Mouse (Mus musculus) MEL (cell line): ENCODE measurements around the gene Otud1. TPM values are rescaled to one million over a fixed set of nuclear protein-coding genes. Genes with fewer than 3 reads are reported as not detected.

ENCODE experiments used
- DNase-seq: peaks from one replicate; pipeline ENCODE4 v3.0.0; 2011; ENCODE audit warnings: low read depth, low spot score
- H3K27ac ChIP-seq: 2 replicates; pipeline ENCODE4 v1.5.1; 2012; ENCODE audit warnings: low read depth, mild to moderate bottlenecking, control low read depth, low read length, moderate library complexity; ENCODE audit not compliant: control insufficient read depth
- H3K27me3 ChIP-seq, 2 experiments: fragments of 150-350 bp in 1 of 2; sonication (generic) in 1 of 2; 2 replicates each; pipeline ENCODE4 v1.6.1; 2012; ENCODE audit warnings: low read length in 2 of 2, mild to moderate bottlenecking in 2 of 2, improper control_type of control experiment in 1 of 2, moderate library complexity in 1 of 2; ENCODE audit not compliant: insufficient read depth in 2 of 2, control insufficient read depth in 1 of 2
- H3K36me3 ChIP-seq, 2 experiments: 2 replicates each; pipeline ENCODE4 v1.6.1; 2012 to 2014; ENCODE audit warnings: low read length in 2 of 2, improper control_type of control experiment in 1 of 2, inconsistent platforms in 1 of 2, mild to moderate bottlenecking in 1 of 2; ENCODE audit not compliant: insufficient read depth in 2 of 2, control insufficient read depth in 1 of 2
- H3K4me1 ChIP-seq, 2 experiments: fragments of 150-350 bp in 1 of 2; sonication (generic) in 1 of 2; 2 replicates each; pipeline ENCODE4 v1.6.1; 2012; ENCODE audit warnings: low read length in 2 of 2, improper control_type of control experiment in 1 of 2, mild to moderate bottlenecking in 1 of 2; ENCODE audit not compliant: insufficient read depth in 2 of 2, control insufficient read depth in 1 of 2
- H3K4me3 ChIP-seq, 2 experiments: fragments of 150-350 bp in 1 of 2; sonication (generic) in 1 of 2; 2 replicates each; pipeline ENCODE4 v1.5.1; 2012; ENCODE audit warnings: low read depth in 2 of 2, low read length in 2 of 2, mild to moderate bottlenecking in 2 of 2, moderate library complexity in 2 of 2, control low read depth in 1 of 2, improper control_type of control experiment in 1 of 2; ENCODE audit not compliant: control insufficient read depth in 1 of 2, insufficient read depth in 1 of 2
- H3K79me2 ChIP-seq: 2 replicates; pipeline ENCODE4 v1.6.1; 2012; ENCODE audit warnings: mild to moderate bottlenecking, low read length, moderate library complexity; ENCODE audit not compliant: control insufficient read depth, poor library complexity, insufficient read depth
- H3K9ac ChIP-seq: 2 replicates; pipeline ENCODE4 v1.6.1; 2012; ENCODE audit warnings: low read depth, mild to moderate bottlenecking, control low read depth, low read length, moderate library complexity; ENCODE audit not compliant: control insufficient read depth, poor library complexity, severe bottlenecking
- H3K9me3 ChIP-seq: fragments of 150-350 bp; sonication (generic); replicated peaks from 2 replicates; pipeline ENCODE4 v1.6.1; 2012; ENCODE audit warnings: mild to moderate bottlenecking, low read length, improper control_type of control experiment, moderate library complexity; ENCODE audit not compliant: insufficient read depth
- BHLHE40 ChIP-seq: IDR thresholded peaks from 2 replicates; pipeline ENCODE4 v1.6.1; 2012; ENCODE audit warnings: low read depth, mild to moderate bottlenecking, inconsistent platforms, low read length, improper control_type of control experiment, borderline replicate concordance
- CTCF ChIP-seq, 3 experiments: IDR thresholded peaks in 2 of 3; conservative IDR thresholded peaks in 1 of 3; 2 replicates each; pipeline ENCODE4 v1.5.1; 2011 to 2012; ENCODE audit warnings: low read length in 3 of 3, low read depth in 2 of 3, mild to moderate bottlenecking in 2 of 3, improper control_type of control experiment in 1 of 3, inconsistent platforms in 1 of 3, mixed read lengths in 1 of 3, moderate library complexity in 1 of 3; ENCODE audit not compliant: control insufficient read depth in 1 of 3, insufficient read depth in 1 of 3, poor library complexity in 1 of 3, severe bottlenecking in 1 of 3
- E2F4 ChIP-seq: IDR thresholded peaks from 2 replicates; pipeline ENCODE4 v1.6.1; 2011; ENCODE audit warnings: low read depth, low read length, improper control_type of control experiment, borderline replicate concordance
- EP300 ChIP-seq, 2 experiments: IDR thresholded peaks; 2 replicates each; pipeline ENCODE4 v1.6.1; 2011; ENCODE audit warnings: improper control_type of control experiment in 2 of 2, low read length in 2 of 2, low read depth in 1 of 2, mild to moderate bottlenecking in 1 of 2
- ETS1 ChIP-seq: IDR thresholded peaks from 2 replicates; pipeline ENCODE4 v1.6.1; 2012; ENCODE audit warnings: low read depth, mild to moderate bottlenecking, inconsistent platforms, low read length, improper control_type of control experiment, moderate library complexity
- JUND ChIP-seq: IDR thresholded peaks from 2 replicates; pipeline ENCODE4 v1.6.1; 2011; ENCODE audit warnings: low read depth, mild to moderate bottlenecking, improper control_type of control experiment, low read length
- MAX ChIP-seq: IDR thresholded peaks from 2 replicates; pipeline ENCODE4 v1.6.1; 2011; ENCODE audit warnings: low read length, improper control_type of control experiment
- MAZ ChIP-seq: IDR thresholded peaks from 2 replicates; pipeline ENCODE4 v1.6.1; 2012; ENCODE audit warnings: low read depth, mild to moderate bottlenecking, inconsistent platforms, low read length, improper control_type of control experiment
- MEF2A ChIP-seq: IDR thresholded peaks from 2 replicates; pipeline ENCODE4 v1.6.1; 2014; ENCODE audit warnings: low read depth, mild to moderate bottlenecking, inconsistent platforms, low read length, improper control_type of control experiment; ENCODE audit not compliant: poor library complexity, insufficient replicate concordance, severe bottlenecking; ENCODE audit errors: extremely low read depth
- NRF1 ChIP-seq: IDR thresholded peaks from 2 replicates; pipeline ENCODE4 v1.6.1; 2014; ENCODE audit warnings: low read depth, mild to moderate bottlenecking, inconsistent platforms, low read length, improper control_type of control experiment, moderate library complexity; ENCODE audit not compliant: poor library complexity, insufficient read depth, severe bottlenecking
- RAD21 ChIP-seq: IDR thresholded peaks from 2 replicates; pipeline ENCODE4 v1.6.1; 2011; ENCODE audit warnings: mild to moderate bottlenecking, low read depth, low read length, improper control_type of control experiment
- SMC3 ChIP-seq: IDR thresholded peaks from 2 replicates; pipeline ENCODE4 v1.6.1; 2011; ENCODE audit warnings: low read depth, low read length, improper control_type of control experiment
- TCF12 ChIP-seq: IDR thresholded peaks from 2 replicates; pipeline ENCODE4 v1.6.1; 2014; ENCODE audit warnings: low read depth, mild to moderate bottlenecking, inconsistent platforms, low read length, improper control_type of control experiment, moderate library complexity
- USF1 ChIP-seq: IDR thresholded peaks from 2 replicates; pipeline ENCODE4 v1.6.1; 2014; ENCODE audit warnings: low read depth, mild to moderate bottlenecking, inconsistent platforms, low read length, improper control_type of control experiment, moderate library complexity
- ZC3H11A ChIP-seq: IDR thresholded peaks from 2 replicates; pipeline ENCODE4 v1.6.1; 2012; ENCODE audit warnings: low read depth, mild to moderate bottlenecking, inconsistent platforms, low read length, improper control_type of control experiment
- ZNF384 ChIP-seq: IDR thresholded peaks from 2 replicates; pipeline ENCODE4 v1.6.1; 2012; ENCODE audit warnings: low read depth, mild to moderate bottlenecking, inconsistent platforms, low read length, improper control_type of control experiment
- polyA plus RNA-seq, 2 experiments: library from polyadenylated mRNA; stranded (reverse) in 1 of 2; unstranded in 1 of 2; fragments of >175 nt in 1 of 2; fragments of >200 nt in 1 of 2; gene quantifications; 2 replicates each; pipeline versions ENCODE4 v1.2.1 to v1.2.4; 2012; ENCODE audit warnings: low replicate concordance in 2 of 2, low read depth in 1 of 2; ENCODE audit not compliant: insufficient read length in 2 of 2, insufficient read depth in 1 of 2, missing spikeins in 1 of 2
- total RNA-seq: library from RNA; depleted of rRNA; stranded (reverse); fragments of 300-350 nt; gene quantifications from 2 replicates; pipeline ENCODE4 v1.2.3, GENCODE M21; 2012

Otud1 gene
- total and polyA plus RNA-seq, 3 experiments: 0.27 to 0.45 TPM; not detected in 1

GRCm38 (mm10) chr2:19670851-19671688 is 13.5 kb downstream of the Otud1 start:
- H3K27ac ChIP-seq: no peak overlapping the region
- no peak for TF ChIP-seq MAX
- peak; percentile 56; the same call in 1 of the 2 replicates for TF ChIP-seq NRF1
- peak; percentile 57; the same call in 1 of the 2 replicates for TF ChIP-seq TCF12
- TF ChIP-seq EP300 (IDR thresholded peaks at IDR 0.05; ENCODE audit: low read depth in 1 of 2, low read length in 2 of 2): peak in 1 of 2 experiments; percentile 47; a peak in 1 of 4 replicates
- TF ChIP-seq MAZ: no peak
- peak; percentile 86 for TF ChIP-seq ZNF384
- no peak for TF ChIP-seq ETS1
- peak; percentile 73; the same call in 1 of the 2 replicates for TF ChIP-seq MEF2A
- TF ChIP-seq BHLHE40: peak; percentile 27; the same call in 1 of the 2 replicates
- peak; percentile 70 for TF ChIP-seq USF1
- no peak for TF ChIP-seq JUND
- no peaks in the 10 kb centered on the region for H3K36me3 ChIP-seq
- H3K4me1 ChIP-seq: no peaks in the 10 kb centered on the region
- DNase-seq: peak; percentile 24
- H3K9ac ChIP-seq: no peak overlapping the region
- no peaks in the 10 kb centered on the region for H3K79me2 ChIP-seq
- no peaks in the 10 kb centered on the region for H3K27me3 ChIP-seq
- H3K9me3 ChIP-seq: no peaks in the 10 kb centered on the region
- peak overlapping the region; percentile 39 to 64 for H3K4me3 ChIP-seq

GRCm38 (mm10) chr2:19682997-19683396 is 25.4 kb downstream of the Otud1 start:
- H3K4me3 ChIP-seq: no peak overlapping the region
- no peaks in the 10 kb centered on the region for H3K36me3 ChIP-seq
- peak; percentile 41 for DNase-seq
- TF ChIP-seq RAD21: peak; percentile 54
- TF ChIP-seq E2F4: no peak
- TF ChIP-seq USF1: no peak
- TF ChIP-seq SMC3: peak; percentile 82
- TF ChIP-seq ZC3H11A: peak; percentile 54
- TF ChIP-seq CTCF (IDR thresholded peaks at IDR 0.05 in 2 of 3, conservative IDR thresholded peaks at IDR 0.05 in 1 of 3; ENCODE audit: control insufficient read depth in 1 of 3, insufficient read depth in 1 of 3, low read depth in 2 of 3, low read length in 3 of 3, poor library complexity in 1 of 3, severe bottlenecking in 1 of 3): peak; percentile 68 to 74 (median 72)
- TF ChIP-seq, all 39 proteins: peak for 4
- Histone ChIP-seq H3K9me3 (no peaks in the 10 kb centered on the region), H3K4me1 (no peaks in the 10 kb centered on the region), H3K27me3 (no peaks in the 10 kb centered on the region), H3K79me2 (no peaks in the 10 kb centered on the region), H3K9ac (no peak overlapping the region), H3K27ac (no peak overlapping the region)
